Mouse (Mus musculus): ENCODE results near the gene Ppp1r14a. TPM values are rescaled to one million over a fixed set of nuclear protein-coding genes. Genes with fewer than 3 reads are reported as not detected.

Gene Ppp1r14a
- total RNA-seq, 4 experiments from 2014 or later: 5.4 to 10.1 (median 7.1) TPM

DNA sequence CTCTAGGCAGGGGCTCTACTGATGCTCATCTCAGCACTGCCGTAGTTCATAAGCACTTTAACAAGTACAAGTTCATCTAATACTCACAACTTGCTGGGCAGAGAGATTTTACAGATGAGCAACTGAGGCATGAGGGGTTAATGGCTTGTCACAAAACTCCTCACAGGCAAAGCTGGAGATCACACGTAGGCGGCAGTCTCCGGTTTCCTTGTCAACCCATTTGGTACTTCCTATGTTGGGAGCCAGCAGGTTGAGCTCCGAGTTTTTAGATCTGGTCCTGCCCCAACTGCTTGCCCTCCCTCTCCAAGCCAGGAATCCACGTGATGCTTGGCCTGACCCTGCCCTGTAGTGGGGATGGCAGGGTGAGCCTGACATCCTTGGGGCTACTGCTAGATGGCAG is 38.0 kb downstream of the Ppp1r14a start:
- DNase-seq (ENCODE audit: low spot score): no peak

- DNase-seq (ENCODE audit: low spot score): no peak
These were observed 39.9 kb downstream of the Ppp1r14a start for GRCm38 (mm10) chr7:29328984-29329383.

- DNase-seq (ENCODE audit: low spot score): no peak
These were observed 45.0 kb downstream of the Ppp1r14a start for GRCm38 (mm10) chr7:29334156-29334555.

GRCm38 (mm10) chr7:29335276-29335675 is 46.2 kb downstream of the Ppp1r14a start:
- no peak for DNase-seq (ENCODE audit: low spot score)

DNA sequence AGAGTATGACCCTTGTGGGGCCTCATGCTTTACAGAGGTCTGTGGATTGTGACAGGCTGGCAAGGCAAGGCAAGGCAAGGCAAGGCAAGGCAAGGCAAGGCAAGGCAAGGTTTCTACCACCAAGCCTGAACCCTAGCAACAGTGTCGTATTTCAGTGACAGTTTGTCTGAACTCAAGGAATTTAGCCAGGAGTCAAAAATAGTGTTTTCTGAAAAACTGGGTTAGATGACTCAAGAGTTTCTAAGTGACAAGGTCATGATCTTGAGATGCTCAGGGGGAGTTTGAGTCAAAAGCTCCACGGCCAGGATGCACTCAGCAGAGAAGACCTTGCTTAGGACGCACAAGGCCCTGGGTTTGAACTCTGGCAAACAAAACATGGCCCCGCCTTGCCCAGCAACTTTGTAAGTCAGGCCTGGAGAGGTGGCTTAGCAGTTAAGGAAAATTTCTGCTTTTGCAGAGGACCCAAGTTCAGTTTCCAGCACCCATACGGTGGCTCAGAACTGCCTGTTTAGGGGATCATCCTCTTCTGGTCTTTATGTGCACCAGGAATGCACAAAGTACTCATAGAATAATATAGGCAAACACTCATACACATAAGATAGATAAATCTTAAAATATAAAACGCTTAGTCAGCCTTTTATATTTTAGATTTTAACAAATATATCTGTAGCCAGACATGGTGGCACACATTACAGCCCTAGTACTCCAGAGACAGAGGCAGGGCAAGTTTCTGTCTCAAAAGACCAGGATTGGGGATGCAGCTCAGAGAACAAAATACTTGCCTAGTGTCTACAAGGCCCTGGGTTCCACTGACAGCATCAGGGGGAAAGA is 46.9 kb downstream of the Ppp1r14a start:
- no peak for DNase-seq (ENCODE audit: low spot score)

- DNase-seq (ENCODE audit: low spot score): no peak
These were observed 47.7 kb downstream of the Ppp1r14a start for GRCm38 (mm10) chr7:29336795-29337319.

DNA sequence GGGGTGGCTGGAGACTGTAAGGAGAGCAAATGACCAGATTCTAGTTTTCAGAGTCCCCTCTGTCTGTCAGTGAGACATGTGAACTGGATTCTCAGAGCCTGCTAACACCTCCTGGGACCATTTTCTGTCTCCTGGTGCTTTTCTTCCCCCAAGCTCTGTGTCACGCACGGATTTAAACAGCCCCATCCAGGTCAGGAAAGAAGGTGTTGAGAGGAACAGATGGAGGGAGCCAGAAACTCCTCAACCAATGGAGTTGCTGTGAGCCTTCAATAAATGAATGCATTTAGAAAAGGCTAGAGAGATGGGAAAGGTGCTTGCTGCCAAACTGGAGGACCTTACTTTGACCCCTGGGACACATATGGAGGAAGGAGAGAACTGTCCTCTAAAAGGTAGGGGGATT is 48.7 kb downstream of the Ppp1r14a start:
- no peak for DNase-seq (ENCODE audit: low spot score)

DNA sequence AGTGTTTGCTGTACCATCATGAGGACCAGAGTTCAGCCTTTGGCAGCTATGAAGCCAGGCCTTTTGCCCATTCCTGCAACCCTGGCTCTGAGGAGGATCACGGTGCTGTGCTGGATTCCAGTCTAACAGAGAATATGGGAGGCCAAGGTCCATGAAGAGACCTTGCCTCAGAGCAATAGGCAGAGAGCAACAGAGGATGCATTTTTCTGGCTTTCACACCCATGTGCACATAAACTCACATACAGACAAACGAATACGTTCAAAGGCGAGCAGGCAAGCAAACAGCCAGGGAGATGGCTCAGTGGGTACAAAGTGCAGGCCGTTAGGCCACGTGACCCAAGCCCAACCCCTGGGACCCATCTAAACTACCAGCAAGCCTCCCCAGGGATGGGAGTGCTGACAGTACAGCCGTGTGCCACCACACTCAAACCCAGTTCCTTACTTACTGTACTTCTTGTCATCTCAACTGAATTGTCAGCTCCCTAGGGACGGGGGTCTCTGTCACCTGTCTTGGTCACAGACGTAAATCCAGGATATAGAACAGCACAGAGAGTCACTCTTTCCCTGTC is 49.3 kb downstream of the Ppp1r14a start:
- DNase-seq (ENCODE audit: low spot score): no peak

DNA sequence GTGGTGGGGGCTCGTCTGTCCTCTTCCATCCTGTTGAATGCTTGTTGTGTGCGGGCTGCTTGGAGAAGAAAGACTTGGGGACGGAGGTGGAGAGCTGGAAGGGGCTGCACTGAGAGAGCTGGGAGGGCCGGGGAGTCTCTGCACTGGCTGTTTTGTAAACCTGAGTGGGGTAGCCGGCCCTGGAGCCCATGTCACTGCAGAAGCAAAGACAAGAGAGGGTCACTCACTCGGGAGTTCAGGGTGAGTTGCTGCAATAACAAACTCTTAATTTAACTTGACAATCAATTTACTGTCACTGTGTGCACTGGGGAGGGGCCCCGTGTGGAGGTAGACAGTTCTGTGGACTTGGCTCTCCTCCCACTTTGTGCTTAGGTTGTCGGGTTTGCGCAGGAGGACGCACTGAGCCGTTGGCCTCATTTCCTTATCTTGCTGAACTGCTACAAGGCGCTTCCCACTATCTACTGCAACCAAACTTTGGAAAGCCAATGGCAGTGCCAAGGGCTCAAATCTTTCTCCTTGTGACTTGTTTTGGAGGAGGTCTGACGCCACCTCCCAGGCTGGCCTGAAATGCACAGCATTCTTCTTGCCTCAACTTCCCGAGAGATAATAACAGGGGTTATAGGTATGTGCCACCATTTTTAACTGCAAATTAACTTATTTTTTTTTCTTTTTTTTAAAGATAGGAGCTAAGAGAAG is 50.0 kb downstream of the Ppp1r14a start:
- no peak for DNase-seq (ENCODE audit: low spot score)

- no peak for DNase-seq (ENCODE audit: low spot score)
These were observed 51.1 kb downstream of the Ppp1r14a start for GRCm38 (mm10) chr7:29340247-29340646.

- no peak for DNase-seq (ENCODE audit: low spot score)
These were observed 51.7 kb downstream of the Ppp1r14a start for GRCm38 (mm10) chr7:29340838-29341237.

DNA sequence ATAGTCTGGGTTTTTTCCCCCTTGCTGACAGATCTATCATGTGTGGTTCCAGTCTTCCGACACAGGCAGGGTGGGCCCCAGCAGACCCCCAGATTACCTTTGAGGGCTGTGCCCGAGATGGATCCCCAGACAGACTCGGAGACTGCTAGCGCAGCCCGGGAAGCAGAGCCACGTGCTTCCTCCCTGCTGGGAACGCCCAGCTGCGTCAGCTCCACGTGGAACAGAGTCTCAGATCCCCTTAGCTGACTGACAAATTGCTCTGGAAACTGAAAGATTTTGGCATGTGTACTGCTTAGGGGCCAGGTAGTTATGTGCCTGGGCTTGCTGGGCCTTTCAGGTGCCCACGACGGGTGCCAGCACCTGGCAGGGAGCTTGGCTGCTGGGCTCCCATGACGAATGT is 52.6 kb downstream of the Ppp1r14a start:
- no peak for DNase-seq (ENCODE audit: low spot score)

GRCm38 (mm10) chr7:29342489-29343092 is 53.5 kb downstream of the Ppp1r14a start:
- DNase-seq (ENCODE audit: low spot score): no peak

Other genes with a start within 250 kb of the Ppp1r14a start
- gene Ryr1, start 164.1 kb upstream of the Ppp1r14a start, total RNA-seq (2022): 1 to 10 TPM in 2 of 4 experiments, under 1 TPM in 2; 0.79 to 1.5 (median 0.92) TPM
- 1 to 10 TPM in 3 of 4 experiments, under 1 TPM in 1; 1.00 to 1.5 (median 1.2) TPM for gene Rasgrp4, start 154.5 kb upstream of the Ppp1r14a start, total RNA-seq (2022)
- 10 to 100 TPM; 10.4 to 12.6 (median 10.8) TPM for gene Fam98c, start 133.1 kb upstream of the Ppp1r14a start, total RNA-seq (2022)
- gene Ggn, start 119.1 kb upstream of the Ppp1r14a start, total RNA-seq (2022): under 1 TPM in 3 of 4 experiments, not detected in 1; 0.14 to 0.37 (median 0.28) TPM
- gene Spred3, start 118.9 kb upstream of the Ppp1r14a start, total RNA-seq (2022): under 1 TPM; 0.23 to 0.75 (median 0.52) TPM
- gene Psmd8, start 108.6 kb upstream of the Ppp1r14a start, total RNA-seq (2022): 100 to 1,000 TPM; 116 to 132 (median 121) TPM
- under 1 TPM in 3 of 4 experiments, not detected in 1; 0.24 to 0.34 (median 0.25) TPM for gene Catsperg1, start 75.3 kb upstream of the Ppp1r14a start, total RNA-seq (2022)
- gene Kcnk6, start 56.8 kb upstream of the Ppp1r14a start, total RNA-seq (2022): 1 to 10 TPM; 1.5 to 2.3 (median 2.0) TPM
- 10 to 100 TPM; 66.2 to 78.1 (median 70.0) TPM for gene Yif1b, start 51.0 kb upstream of the Ppp1r14a start, total RNA-seq (2022)
- 1 to 10 TPM; 1.7 to 3.9 (median 2.6) TPM for gene 2200002D01Rik, start 40.8 kb upstream of the Ppp1r14a start, total RNA-seq (2022)
- gene Spint2, start 7.4 kb upstream of the Ppp1r14a start, total RNA-seq (2022): 10 to 100 TPM; 47.3 to 54.5 (median 53.2) TPM
- under 1 TPM in 3 of 4 experiments, not detected in 1; 0.13 to 0.23 (median 0.22) TPM for gene Dpf1, start 14.6 kb downstream of the Ppp1r14a start, total RNA-seq (2022)
- 10 to 100 TPM in 1 of 4 experiments, 1 to 10 TPM in 3; 6.8 to 10.3 (median 8.2) TPM for gene Sipa1l3, start 229.3 kb downstream of the Ppp1r14a start, total RNA-seq (2022)

Data from heart, adult 8-10 months (tissue).